8 mouse cellular contexts compared by ENCODE assay signal in the genomic region with DNA sequence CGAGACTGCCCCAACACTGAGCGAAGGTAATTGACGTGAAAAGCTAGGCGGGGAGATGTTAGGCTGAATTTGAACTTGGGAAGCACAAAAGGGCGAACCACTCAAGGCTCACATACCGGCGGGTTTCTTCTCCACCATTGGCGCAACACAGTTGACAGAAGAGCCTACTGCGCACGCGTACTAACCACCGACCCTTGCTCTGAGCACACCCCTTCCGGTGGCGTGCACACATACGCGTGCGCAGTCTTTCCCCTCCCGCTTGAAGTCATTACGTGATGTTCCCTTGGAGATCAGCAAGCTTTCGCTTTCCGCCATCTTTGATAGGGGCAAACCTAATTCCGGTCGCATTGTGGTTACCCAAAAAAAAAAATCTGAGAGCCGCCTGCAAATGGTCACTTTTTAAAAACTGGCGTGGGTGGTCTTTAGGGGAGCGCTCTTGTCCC. TPM values are rescaled to one million over a fixed set of nuclear protein-coding genes. Genes with fewer than 3 reads are reported as not detected.
DNase-seq lines count a peak whose midpoint lies in the region; ATAC-seq and TF ChIP-seq lines count a peak whose summit lies in the region.

A gene (plus strand): TSS at position 325 of the 443 bp plus-strand sequence.

- H3K4me1 ChIP-seq in ES-Bruce4 (ENCODE audit: control insufficient read depth, insufficient read depth, low read length), result peaks cover 3% of the 10 kb centered on the region
- H3K4me1 ChIP-seq in forebrain, embryonic 13.5 days, result peaks cover 22% of the 10 kb centered on the region
- peaks cover 16% of the 10 kb centered on the region for H3K4me1 ChIP-seq in liver, postnatal 0 days (ENCODE audit: insufficient read depth)
- peaks cover 10% of the 10 kb centered on the region for H3K4me1 ChIP-seq in neural tube, embryonic 14.5 days (ENCODE audit: control insufficient read depth, insufficient read depth, low read length)

- no peak for TF ChIP-seq CTCF in ES-Bruce4 (IDR thresholded peaks at IDR 0.05; ENCODE audit: low read depth, low read length)
- TF ChIP-seq CTCF in liver, postnatal 0 days (IDR thresholded peaks at IDR 0.05; ENCODE audit: low read depth), result no peak

- peak within 1 kb of the TSS; percentile 88 for H3K4me3 ChIP-seq in ES-Bruce4 (ENCODE audit: low read depth, low read length)
- peak within 1 kb of the TSS; percentile 90 for H3K4me3 ChIP-seq in forebrain, embryonic 13.5 days
- peak within 1 kb of the TSS; percentile 99 for H3K4me3 ChIP-seq in liver, postnatal 0 days (ENCODE audit: low read depth, low read length)
- peak within 1 kb of the TSS; percentile 87 for H3K4me3 ChIP-seq in neural tube, embryonic 14.5 days (ENCODE audit: low read depth, low read length)

- intact Hi-C loops in heart, postnatal 10 days (cut with DNase I), result no loop called here

- no peaks in the 10 kb centered on the region for H3K27me3 ChIP-seq in ES-Bruce4 (ENCODE audit: control insufficient read depth, insufficient read depth, low read length, poor library complexity, severe bottlenecking)
- no peaks in the 10 kb centered on the region for H3K27me3 ChIP-seq in forebrain, embryonic 13.5 days
- H3K27me3 ChIP-seq in liver, postnatal 0 days (ENCODE audit: insufficient read depth, low read length), result no peaks in the 10 kb centered on the region
- H3K27me3 ChIP-seq in neural tube, embryonic 14.5 days (ENCODE audit: control insufficient read depth, insufficient read depth, low read length), result no peaks in the 10 kb centered on the region

- DNase-seq in heart, postnatal 10 days, result peak; percentile 96 to 98
- peak; percentile 95 for DNase-seq in large intestine, adult 2 months (ENCODE audit: low read depth, low spot score)
- DNase-seq in liver, postnatal 0 days, result peak; percentile 97
- DNase-seq in testis, postnatal 14 days (ENCODE audit: low spot score), result peak; percentile 98

- peak within 1 kb of the TSS; percentile 93 for H3K9ac ChIP-seq in ES-Bruce4 (ENCODE audit: low read depth, poor library complexity, severe bottlenecking)
- H3K9ac ChIP-seq in forebrain, embryonic 13.5 days, result peak within 1 kb of the TSS; percentile 98
- peak within 1 kb of the TSS; percentile 91 for H3K9ac ChIP-seq in liver, postnatal 0 days (replicated peaks)
- H3K9ac ChIP-seq in neural tube, embryonic 14.5 days (replicated peaks; ENCODE audit: low read depth, low read length), result peak within 1 kb of the TSS; percentile 99

- peak within 1 kb of the TSS; percentile 93 for H3K4me2 ChIP-seq in forebrain, embryonic 13.5 days
- peak within 1 kb of the TSS; percentile 99 for H3K4me2 ChIP-seq in liver, postnatal 0 days (ENCODE audit: low read depth, low read length)
- peak within 1 kb of the TSS; percentile 62 for H3K4me2 ChIP-seq in neural tube, embryonic 14.5 days (ENCODE audit: low read depth, low read length)

- peak within 1 kb of the TSS; percentile 66 for H3K27ac ChIP-seq in ES-Bruce4 (ENCODE audit: insufficient read depth, low read length)
- peak within 1 kb of the TSS; percentile 93 for H3K27ac ChIP-seq in forebrain, embryonic 13.5 days
- peak within 1 kb of the TSS; percentile 91 for H3K27ac ChIP-seq in liver, postnatal 0 days (ENCODE audit: low read depth)
- H3K27ac ChIP-seq in neural tube, embryonic 14.5 days (ENCODE audit: low read depth, low read length), result peak within 1 kb of the TSS; percentile 94

- no peak for TF ChIP-seq EP300 in ES-Bruce4 (IDR thresholded peaks at IDR 0.05; ENCODE audit: insufficient read depth, low read depth, low read length)
- TF ChIP-seq EP300 in liver, postnatal 0 days (IDR thresholded peaks at IDR 0.05; ENCODE audit: low read depth), result no peak

- ATAC-seq in cerebellum, adult (ENCODE audit: insufficient number of reproducible peaks, low FRiP score, low TSS enrichment), result peak; percentile 90
- ATAC-seq in forebrain, embryonic 13.5 days, result peak; percentile 93
- peak; percentile 95 for ATAC-seq in liver, postnatal 0 days
- peak; percentile 91 for ATAC-seq in neural tube, embryonic 14.5 days (ENCODE audit: low read depth)

- WGBS in forebrain, embryonic 13.5 days, result 0% methylated on average over 26 of the region's 26 CpGs
- under 1% methylated on average over 26 of the region's 26 CpGs for WGBS in large intestine, adult 2 months
- under 1% methylated on average over 26 of the region's 26 CpGs for WGBS in liver, postnatal 0 days (ENCODE audit: insufficient replicate concordance)
- WGBS in neural tube, embryonic 14.5 days, result 0% methylated on average over 26 of the region's 26 CpGs

- TF ChIP-seq POLR2A in ES-Bruce4 (IDR thresholded peaks at IDR 0.05; ENCODE audit: insufficient read depth, low read length), result peak; percentile 65

- H3K36me3 ChIP-seq in ES-Bruce4 (ENCODE audit: control insufficient read depth, insufficient read depth, low read length, poor library complexity, severe bottlenecking), result peaks cover 6% of the 10 kb centered on the region; the same call in 1 of the 2 replicates
- peaks cover 58% of the 10 kb centered on the region for H3K36me3 ChIP-seq in forebrain, embryonic 13.5 days (ENCODE audit: poor library complexity, severe bottlenecking)
- H3K36me3 ChIP-seq in liver, postnatal 0 days (replicated peaks; ENCODE audit: insufficient read depth, low read length), result peaks cover 31% of the 10 kb centered on the region; the same call in 1 of the 2 replicates
- peaks cover 27% of the 10 kb centered on the region for H3K36me3 ChIP-seq in neural tube, embryonic 14.5 days (ENCODE audit: control insufficient read depth, insufficient read depth, low read length)

- H3K9me3 ChIP-seq in ES-Bruce4 (replicated peaks; ENCODE audit: control insufficient read depth, insufficient read depth, low read length, poor library complexity, severe bottlenecking), result no peaks in the 10 kb centered on the region
- no peaks in the 10 kb centered on the region for H3K9me3 ChIP-seq in forebrain, embryonic 13.5 days (replicated peaks)
- no peaks in the 10 kb centered on the region for H3K9me3 ChIP-seq in liver, postnatal 0 days (ENCODE audit: low read length)
- H3K9me3 ChIP-seq in neural tube, embryonic 14.5 days (ENCODE audit: control insufficient read depth, low read length), result no peaks in the 10 kb centered on the region

RNA-seq across cellular contexts. Expression of the gene that starts here (rescaled TPM):
- 29.3 and 33.9 TPM in 2 replicates for polyA plus RNA-seq in ES-Bruce4 (2011; ENCODE audit: insufficient read depth, insufficient read length, low read depth, missing spikeins)
- polyA plus RNA-seq in forebrain, embryonic 13.5 days (2015; fragmentation: Nextera tagmentation; extraction: Ambion mirVana), result 25.8 and 28.9 TPM in 2 replicates
- 10 to 100 TPM; 45.0 to 47.1 TPM for total RNA-seq in heart, postnatal 10 days (2021)
- polyA plus RNA-seq in large intestine, adult 2 months (2012; rRNA removed), result 29.6 and 33.8 TPM in 2 replicates
- polyA plus RNA-seq in liver, postnatal 0 days (2015; fragmentation: Nextera tagmentation; extraction: Ambion mirVana), result 7.6 and 8.8 TPM in 2 replicates
- polyA plus RNA-seq in neural tube, embryonic 14.5 days (2014; fragmentation: Nextera tagmentation; extraction: Ambion mirVana), result 30.5 and 34.5 TPM in 2 replicates

Comparison
In these comparisons a context has a peak if more than half of its experiments do, and no peak if none do; other contexts are left out.
1. Peak in every context shown above with its lines: DNase-seq, ATAC-seq, H3K4me3 ChIP-seq and H3K27ac ChIP-seq.